Comparison of ENCODE assay signal across 20 mouse cellular contexts in genomic region chr1:178407651-178408050, GRCm38 (mm10). TPM values are rescaled to one million over a fixed set of nuclear protein-coding genes. Genes with fewer than 3 reads are reported as not detected.
DNase-seq lines count a peak whose midpoint lies in the region; ATAC-seq and TF ChIP-seq lines count a peak whose summit lies in the region.
"Had no signal": no experiment of that assay in that cellular context is flagged by ENCODE, and none has a peak within 500 bp of the region (broad histone marks: within the 10 kb centered on the region; RNA-seq: fewer than 3 reads in every experiment).

No protein-coding gene starts in this region.

- H3K4me2 ChIP-seq in hindbrain, embryonic 14.5 days (replicated peaks) = no peak overlapping the region
- no peak overlapping the region for H3K4me2 ChIP-seq in hindbrain, embryonic 13.5 days
- H3K4me2 ChIP-seq in neural tube, embryonic 15.5 days = no peak overlapping the region
- H3K4me2 ChIP-seq: embryonic facial prominence, embryonic 12.5 days; heart, embryonic 11.5 days; intestine, embryonic 15.5 days had no signal

- 0 out of 2 replicates have a peak overlapping the region, but pooled peaks have one; percentile 26 for H3K27ac ChIP-seq in hindbrain, embryonic 14.5 days
- H3K27ac ChIP-seq in hindbrain, embryonic 13.5 days = no peak overlapping the region
- H3K27ac ChIP-seq in ES-E14 (ENCODE audit: insufficient read depth, low read depth, low read length, poor library complexity, severe bottlenecking) = no peak overlapping the region
- no peak overlapping the region for H3K27ac ChIP-seq in neural tube, embryonic 15.5 days (replicated peaks)
- H3K27ac ChIP-seq: embryonic facial prominence, embryonic 12.5 days; intestine, embryonic 15.5 days; liver, embryonic 14.5 days had no signal

- TF ChIP-seq CTCF in brain, embryonic 14.5 days (IDR thresholded peaks at IDR 0.05; ENCODE audit: borderline replicate concordance, extremely low read depth, insufficient read depth, insufficient read length) = no peak

- no peak for ATAC-seq in hindbrain, embryonic 14.5 days (ENCODE audit: low FRiP score)
- no peak for ATAC-seq in hindbrain, embryonic 13.5 days (ENCODE audit: low FRiP score)
- no peak for ATAC-seq in neural tube, embryonic 15.5 days (ENCODE audit: low FRiP score)
- ATAC-seq: intestine, embryonic 15.5 days had no signal

- no peak overlapping the region for H3K9ac ChIP-seq in hindbrain, embryonic 14.5 days
- no peak overlapping the region for H3K9ac ChIP-seq in hindbrain, embryonic 13.5 days
- H3K9ac ChIP-seq in ES-E14 (ENCODE audit: insufficient read depth, low read depth, low read length, poor library complexity, severe bottlenecking) = no peak overlapping the region
- H3K9ac ChIP-seq in neural tube, embryonic 15.5 days (replicated peaks) = no peak overlapping the region
- H3K9ac ChIP-seq: embryonic facial prominence, embryonic 12.5 days; intestine, embryonic 15.5 days; limb, embryonic 13.5 days had no signal

- no peaks in the 10 kb centered on the region for H3K36me3 ChIP-seq in hindbrain, embryonic 14.5 days (replicated peaks; ENCODE audit: control insufficient read depth, insufficient read depth)
- no peaks in the 10 kb centered on the region for H3K36me3 ChIP-seq in hindbrain, embryonic 13.5 days
- no peaks in the 10 kb centered on the region for H3K36me3 ChIP-seq in ES-E14 (ENCODE audit: control insufficient read depth, insufficient read depth, low read length, poor library complexity, severe bottlenecking)
- H3K36me3 ChIP-seq in neural tube, embryonic 15.5 days = no peaks in the 10 kb centered on the region
- H3K36me3 ChIP-seq: embryonic facial prominence, embryonic 12.5 days; intestine, embryonic 15.5 days; limb, embryonic 13.5 days; midbrain, embryonic 10.5 days had no signal

- H3K4me1 ChIP-seq in hindbrain, embryonic 14.5 days (replicated peaks; ENCODE audit: control insufficient read depth, insufficient read depth, low read length) = no peaks in the 10 kb centered on the region
- H3K4me1 ChIP-seq in hindbrain, embryonic 13.5 days (replicated peaks) = no peaks in the 10 kb centered on the region
- H3K4me1 ChIP-seq in ES-E14 (ENCODE audit: control insufficient read depth in 2 of 2, insufficient read depth in 2 of 2, low read length in 2 of 2, poor library complexity in 1 of 2) = peaks cover 0 to 2% of the 10 kb centered on the region in 2 experiments; a peak in 2 of 4 replicates
- H3K4me1 ChIP-seq in neural tube, embryonic 15.5 days = no peaks in the 10 kb centered on the region
- H3K4me1 ChIP-seq: embryonic facial prominence, embryonic 12.5 days; intestine, embryonic 15.5 days had no signal

- 60% methylated on average over 2 of the region's 2 CpGs for WGBS in hindbrain, embryonic 14.5 days
- whole genome bisulfite sequencing in hindbrain, embryonic 13.5 days = 76% methylated on average over 2 of the region's 2 CpGs
- 55% methylated on average over 2 of the region's 2 CpGs for WGBS in neural tube, embryonic 15.5 days

- no peak for TF ChIP-seq POLR2A in brain, embryonic 14.5 days (IDR thresholded peaks at IDR 0.05; ENCODE audit: borderline replicate concordance, extremely low read depth, insufficient read depth, insufficient read length, poor library complexity, severe bottlenecking)

- in situ Hi-C loops in ES-E14 (cut with MboI; ENCODE audit: low sequenced_read_pairs in 2 of 2, unreplicated experiment in 2 of 2) = no loop called here

- no peak for DNase-seq in hindbrain, embryonic 14.5 days (ENCODE audit: low spot score)
- DNase-seq in ES-E14 (ENCODE audit: low read depth, low spot score) = no peak
- DNase-seq in brain, embryonic 14.5 days (ENCODE audit: low read depth) = peak; percentile 83
- DNase-seq in cerebellum, postnatal 10 days = peak; percentile 61 to 68
- DNase-seq in frontal cortex, postnatal 14 days (ENCODE audit: low spot score in 2 of 2) = no peak
- DNase-seq: adrenal gland, adult 2 months; gastrocnemius, postnatal 10 days; heart, postnatal 14 days; kidney, postnatal 25 days; layer of hippocampus, postnatal 36 days; thymus, adult 18-20 months had no signal

- no peaks in the 10 kb centered on the region for H3K9me3 ChIP-seq in hindbrain, embryonic 14.5 days (ENCODE audit: control insufficient read depth, low read length)
- H3K9me3 ChIP-seq in hindbrain, embryonic 13.5 days = no peaks in the 10 kb centered on the region
- no peaks in the 10 kb centered on the region for H3K9me3 ChIP-seq in ES-E14 (ENCODE audit: control insufficient read depth, insufficient read depth, low read depth, low read length)
- H3K9me3 ChIP-seq in neural tube, embryonic 15.5 days (replicated peaks) = no peaks in the 10 kb centered on the region
- H3K9me3 ChIP-seq: embryonic facial prominence, embryonic 12.5 days; intestine, embryonic 15.5 days; limb, embryonic 13.5 days; midbrain, embryonic 10.5 days had no signal

- no peak overlapping the region for H3K4me3 ChIP-seq in hindbrain, embryonic 14.5 days (replicated peaks; ENCODE audit: low read length)
- no peak overlapping the region for H3K4me3 ChIP-seq in hindbrain, embryonic 13.5 days
- no peak overlapping the region for H3K4me3 ChIP-seq in ES-E14 (ENCODE audit: insufficient read depth in 1 of 2, low read depth in 1 of 2, low read length in 2 of 2, poor library complexity in 1 of 2, severe bottlenecking in 1 of 2)
- no peak overlapping the region for H3K4me3 ChIP-seq in neural tube, embryonic 15.5 days (replicated peaks)
- H3K4me3 ChIP-seq: embryonic facial prominence, embryonic 12.5 days; intestine, embryonic 15.5 days; limb, embryonic 13.5 days; midbrain, embryonic 10.5 days had no signal

- no peaks in the 10 kb centered on the region for H3K27me3 ChIP-seq in hindbrain, embryonic 14.5 days (ENCODE audit: control insufficient read depth, insufficient read depth, low read length)
- H3K27me3 ChIP-seq in hindbrain, embryonic 13.5 days = no peaks in the 10 kb centered on the region
- no peaks in the 10 kb centered on the region for H3K27me3 ChIP-seq in neural tube, embryonic 15.5 days (replicated peaks)
- H3K27me3 ChIP-seq: CH12.LX; embryonic facial prominence, embryonic 12.5 days; intestine, embryonic 15.5 days; limb, embryonic 13.5 days had no signal

TF ChIP-seq in ES-E14, 5 proteins besides CTCF, POLR2A, EP300 and RAD21:
- TF ChIP-seq ZNF384 (IDR thresholded peaks at IDR 0.05; ENCODE audit: low read depth, low read length) = peak; percentile 73; the same call in 1 of the 2 replicates
- TF ChIP-seq MAFK (IDR thresholded peaks at IDR 0.05; ENCODE audit: insufficient read depth, low read depth, low read length) = no peak

RNA-seq across cellular contexts. Expression of gene Efcab2, which starts 1.8 kb away (rescaled TPM):
- polyA plus RNA-seq in hindbrain, embryonic 14.5 days (2014; fragmentation: Nextera tagmentation; extraction: Ambion mirVana) = 8.8 and 11.2 TPM in 2 replicates
- polyA plus RNA-seq in hindbrain, embryonic 13.5 days (2015; fragmentation: Nextera tagmentation; extraction: Ambion mirVana) = 9.7 and 12.6 TPM in 2 replicates
- 1.8 and 2.1 TPM in 2 replicates for total RNA-seq in ES-E14 (2012; rRNA removed)
- 2.0 and 3.7 TPM in 2 replicates for polyA plus RNA-seq in brain, embryonic 14.5 days (2012; rRNA removed)
- polyA plus RNA-seq in neural tube, embryonic 15.5 days (2015; fragmentation: Nextera tagmentation; extraction: Ambion mirVana) = 10.7 and 10.8 TPM in 2 replicates

Comparison
In these comparisons a context has a peak if more than half of its experiments do, and no peak if none do; other contexts are left out.
1. DNase-seq: peak in brain, embryonic 14.5 days (single experiment) and cerebellum, postnatal 10 days (2 of 2); none in hindbrain, embryonic 14.5 days (single experiment), ES-E14 (single experiment) and frontal cortex, postnatal 14 days (0 of 2).